Mouse (Mus musculus): ENCODE data around the gene Ilf2.

GRCm38 (mm10) chr3:90527291-90527873 lies 51.5 kb downstream of the Ilf2 start:
- TF ChIP-seq CEBPB (IDR thresholded peaks at IDR 0.05; ENCODE audit: insufficient read depth, poor library complexity, severe bottlenecking) (no peak), POLR2A (IDR thresholded peaks at IDR 0.05; ENCODE audit: insufficient read length, low read depth) (no peak), TCF12 (IDR thresholded peaks at IDR 0.05; ENCODE audit: insufficient read depth, poor library complexity, severe bottlenecking) (no peak), MYOG (IDR thresholded peaks at IDR 0.05; ENCODE audit: control insufficient read depth in 1 of 3, insufficient read depth in 1 of 3, insufficient read length in 2 of 3, low read depth in 2 of 3) (no peak), USF1 (IDR thresholded peaks at IDR 0.05; ENCODE audit: low read depth) (no peak), MAX (IDR thresholded peaks at IDR 0.05; ENCODE audit: low read depth) (no peak), E2F4 (IDR thresholded peaks at IDR 0.05; ENCODE audit: insufficient read depth) (no peak)
